Mouse (Mus musculus) E14TG2a.4 (cell line): ENCODE measurements around the gene Pax5.

Experiments used
- CTCF ChIP-seq: conservative IDR thresholded peaks from 2 replicates; pipeline ENCODE4 v1.5.1; 2014; ENCODE audit warnings: low read length
- NANOG ChIP-seq: IDR thresholded peaks from 2 replicates; pipeline ENCODE4 v1.6.1; 2014; ENCODE audit warnings: borderline replicate concordance, low read length, mixed read lengths

- TF ChIP-seq CTCF (no peak), NANOG (no peak)
Observed at GRCm38 (mm10) chr4:44720046-44720445, 9.8 kb upstream of the Pax5 start.
